Mouse (Mus musculus) megakaryocyte, embryonic 14.5 days (primary cell): ENCODE measurements around the gene Slco2a1.

Experiments
- FLI1 ChIP-seq: IDR thresholded peaks from 2 replicates; pipeline ENCODE4 v1.6.1; 2012; ENCODE audit warnings: low read length, inconsistent platforms, mixed read lengths
- GATA1 ChIP-seq: IDR thresholded peaks from 3 replicates; pipeline ENCODE4 v1.6.1; 2012; ENCODE audit warnings: mixed read lengths, low read length, inconsistent platforms, borderline replicate concordance

GRCm38 (mm10) chr9:102951091-102951994, 37.2 kb upstream of the Slco2a1 start:
- TF ChIP-seq GATA1 (no peak), FLI1 (no peak)
